In genomic region chr13:111444325-111444724, GRCm38 (mm10) we compare ENCODE assay signal across 28 mouse cellular contexts.
"Had no signal": no experiment of that assay in that cellular context is flagged by ENCODE, and none has a peak within 500 bp of the region (broad histone marks: within the 10 kb centered on the region; RNA-seq: fewer than 3 reads in every experiment).

No protein-coding gene starts in this region.

- H3K9me3 ChIP-seq: embryonic facial prominence, embryonic 10.5 days; embryonic facial prominence, embryonic 12.5 days; embryonic facial prominence, embryonic 13.5 days; embryonic facial prominence, embryonic 15.5 days; forebrain, embryonic 10.5 days; forebrain, embryonic 12.5 days; forebrain, embryonic 13.5 days; forebrain, embryonic 15.5 days had no signal

- H3K4me2 ChIP-seq: embryonic facial prominence, embryonic 12.5 days; embryonic facial prominence, embryonic 13.5 days; embryonic facial prominence, embryonic 15.5 days; forebrain, embryonic 12.5 days; forebrain, embryonic 13.5 days; forebrain, embryonic 15.5 days had no signal

- H3K4me3 ChIP-seq: embryonic facial prominence, embryonic 10.5 days; embryonic facial prominence, embryonic 12.5 days; embryonic facial prominence, embryonic 13.5 days; embryonic facial prominence, embryonic 15.5 days; erythroblast, embryonic 14.5 days; forebrain, embryonic 10.5 days; forebrain, embryonic 12.5 days; forebrain, embryonic 13.5 days; forebrain, embryonic 15.5 days; gastrocnemius, adult 2 months had no signal

- H3K9ac ChIP-seq: embryonic facial prominence, embryonic 12.5 days; embryonic facial prominence, embryonic 13.5 days; embryonic facial prominence, embryonic 15.5 days; forebrain, embryonic 12.5 days; forebrain, embryonic 13.5 days; forebrain, embryonic 15.5 days; forebrain, postnatal 0 days had no signal

- ATAC-seq: forebrain, embryonic 13.5 days; forebrain, embryonic 14.5 days; forebrain, embryonic 15.5 days; forebrain, embryonic 16.5 days; forebrain, postnatal 0 days had no signal

- H3K4me1 ChIP-seq: embryonic facial prominence, embryonic 10.5 days; embryonic facial prominence, embryonic 12.5 days; embryonic facial prominence, embryonic 13.5 days; embryonic facial prominence, embryonic 15.5 days; forebrain, embryonic 10.5 days; forebrain, embryonic 12.5 days; forebrain, embryonic 15.5 days had no signal

- DNase-seq: cerebellum, adult 18-20 months; cerebellum, adult 2 months; cerebellum, adult 8-10 months; cerebellum, adult 9-10 months; cerebellum, adult 9-11 months; cerebellum, postnatal 10 days; cerebellum, postnatal 14 days; cerebellum, postnatal 25 days; cerebellum, postnatal 36 days; embryo, embryonic 11 days; forebrain, postnatal 0 days; gastrocnemius, adult 2 months; gastrocnemius, postnatal 10 days; gastrocnemius, postnatal 14 days; gastrocnemius, postnatal 25 days; gastrocnemius, postnatal 36 days; heart, adult 11 months had no signal

- H3K27ac ChIP-seq: embryonic facial prominence, embryonic 10.5 days; embryonic facial prominence, embryonic 12.5 days; embryonic facial prominence, embryonic 13.5 days; embryonic facial prominence, embryonic 15.5 days; forebrain, embryonic 10.5 days; forebrain, embryonic 12.5 days; forebrain, embryonic 13.5 days; forebrain, embryonic 15.5 days; gastrocnemius, adult 2 months had no signal

- H3K27me3 ChIP-seq: embryonic facial prominence, embryonic 12.5 days; embryonic facial prominence, embryonic 13.5 days; embryonic facial prominence, embryonic 15.5 days; forebrain, embryonic 12.5 days; forebrain, embryonic 13.5 days; forebrain, embryonic 15.5 days had no signal
